Mouse (Mus musculus): ENCODE measurements around the gene Cuedc2.
A peak's percentile ranks its signal among the peaks of the same experiment; 100 is the strongest.

The Cuedc2 gene

GRCm38 (mm10) chr19:46339287-46339971, 927 bp upstream of the Cuedc2 start:
- DNase-seq (ENCODE audit: low read depth): no peak

GRCm38 (mm10) chr19:46338942-46339286, 412 bp upstream of the Cuedc2 start:
- no peak for DNase-seq (ENCODE audit: low read depth)

- DNase-seq (ENCODE audit: low read depth): no peak
These were observed 677 bp downstream of the Cuedc2 start for GRCm38 (mm10) chr19:46337719-46338330.

GRCm38 (mm10) chr19:46333906-46334305, 4.6 kb downstream of the Cuedc2 start:
- DNase-seq (ENCODE audit: low read depth): no peak

- no peak for DNase-seq (ENCODE audit: low read depth)
These were observed 5.7 kb downstream of the Cuedc2 start for GRCm38 (mm10) chr19:46332721-46333339.

- DNase-seq (ENCODE audit: low read depth): no peak
These were observed 6.6 kb downstream of the Cuedc2 start for GRCm38 (mm10) chr19:46331936-46332335.

- DNase-seq (ENCODE audit: low read depth): no peak
These were observed 7.2 kb downstream of the Cuedc2 start for GRCm38 (mm10) chr19:46331326-46331725.

GRCm38 (mm10) chr19:46330696-46331095, 7.8 kb downstream of the Cuedc2 start:
- DNase-seq (ENCODE audit: low read depth): no peak

- peak; percentile 74 for DNase-seq (ENCODE audit: low read depth)
These were observed 8.6 kb downstream of the Cuedc2 start for GRCm38 (mm10) chr19:46329951-46330350.

- peak; percentile 67 for DNase-seq (ENCODE audit: low read depth)
These were observed 9.4 kb downstream of the Cuedc2 start for GRCm38 (mm10) chr19:46329031-46329641.

GRCm38 (mm10) chr19:46328081-46329030, 10.1 kb downstream of the Cuedc2 start, which contains the start of gene Fbxl15:
TSS of gene Fbxl15 (plus strand) at chr19:46328184.
- peak; percentile 97 for DNase-seq (ENCODE audit: low read depth)

- DNase-seq (ENCODE audit: low read depth): no peak
These were observed 10.9 kb downstream of the Cuedc2 start for GRCm38 (mm10) chr19:46327531-46328064.

GRCm38 (mm10) chr19:46326756-46327305, 11.7 kb downstream of the Cuedc2 start, which contains the start of gene Psd:
TSS of gene Psd (minus strand) at chr19:46327156.
- DNase-seq (ENCODE audit: low read depth): peak; percentile 80

GRCm38 (mm10) chr19:46326019-46326755, 12.3 kb downstream of the Cuedc2 start:
- no peak for DNase-seq (ENCODE audit: low read depth)

- DNase-seq (ENCODE audit: low read depth): no peak
These were observed 13.6 kb downstream of the Cuedc2 start for GRCm38 (mm10) chr19:46324918-46325317.

- no peak for DNase-seq (ENCODE audit: low read depth)
These were observed 14.1 kb downstream of the Cuedc2 start for GRCm38 (mm10) chr19:46324366-46324765.

GRCm38 (mm10) chr19:46323716-46324115, 14.8 kb downstream of the Cuedc2 start:
- DNase-seq (ENCODE audit: low read depth): no peak

GRCm38 (mm10) chr19:46322996-46323572, 15.4 kb downstream of the Cuedc2 start:
- no peak for DNase-seq (ENCODE audit: low read depth)

GRCm38 (mm10) chr19:46322144-46322995, 16.1 kb downstream of the Cuedc2 start:
- DNase-seq (ENCODE audit: low read depth): no peak

Data from induced T-regulatory cell, adult 2 months (primary cell).